Mouse (Mus musculus) embryo, embryonic 11 days (tissue): ENCODE measurements at regions not wholly inside any gene's neighbourhood (a gene's known extent, or its start where the extent isn't known, plus 50 kb on each side); places are given as distances from the start of the nearest gene placed in this dataset.

Experiments used
- DNase-seq: peaks from one replicate; pipeline ENCODE4 v3.0.0-alpha.2; 2015

GRCm38 (mm10) chr9:76734387-76734786, 167.5 kb upstream of the Fam83b start:
- no peak for DNase-seq

DNA sequence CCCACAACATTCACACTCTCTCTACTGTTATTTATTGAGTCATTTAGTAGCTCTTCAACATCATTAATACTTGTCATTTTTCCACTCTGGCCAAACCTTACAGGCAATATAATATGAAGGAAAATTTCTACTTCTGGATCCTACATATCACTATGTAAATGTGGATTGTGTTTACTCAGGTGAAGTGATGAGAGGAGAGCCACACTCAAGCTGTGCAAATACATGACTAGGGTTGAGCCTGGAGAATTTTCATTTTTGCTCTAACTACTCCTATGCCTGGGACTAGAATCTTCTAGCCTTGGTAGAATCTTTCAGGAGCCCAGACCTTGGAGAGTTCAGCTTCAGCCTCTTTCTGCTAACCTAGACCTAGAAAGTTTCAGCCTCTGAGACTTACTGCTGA, 166.9 kb upstream of the Fam83b start:
- DNase-seq = no peak

- no peak for DNase-seq
Measured at GRCm38 (mm10) chr9:76722881-76723280, 156.0 kb upstream of the Fam83b start.

- DNase-seq = no peak
Measured at GRCm38 (mm10) chr9:76715852-76716251, 148.9 kb upstream of the Fam83b start.

GRCm38 (mm10) chr9:76706451-76706850, 139.5 kb upstream of the Fam83b start:
- DNase-seq = no peak

GRCm38 (mm10) chr9:76705786-76706185, 138.9 kb upstream of the Fam83b start:
- no peak for DNase-seq

DNA sequence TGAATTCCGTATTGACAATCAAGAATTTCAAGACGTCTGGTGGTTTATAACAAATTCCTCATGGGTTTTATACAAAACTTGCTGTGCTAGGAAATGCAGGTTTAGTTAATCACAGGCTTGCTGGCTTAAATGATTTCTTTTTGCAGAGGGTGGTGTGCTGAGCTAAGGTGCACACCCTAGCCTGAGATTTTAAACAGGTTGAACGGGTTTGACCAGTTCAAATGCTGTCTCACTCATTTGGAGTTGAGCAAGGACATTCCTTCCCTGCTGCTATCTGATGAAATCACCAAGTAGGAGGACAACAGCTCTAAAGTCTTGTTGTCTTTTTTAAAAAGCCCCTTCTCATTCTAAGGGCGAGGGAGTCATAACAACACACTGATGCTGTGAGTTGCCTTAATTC, 128.6 kb upstream of the Fam83b start:
- no peak for DNase-seq

- DNase-seq = no peak
Measured at GRCm38 (mm10) chr9:76692976-76693375, 126.1 kb upstream of the Fam83b start.

- peak; percentile 78 for DNase-seq
Measured at GRCm38 (mm10) chr9:76660848-76661247, 93.9 kb upstream of the Fam83b start.

DNA sequence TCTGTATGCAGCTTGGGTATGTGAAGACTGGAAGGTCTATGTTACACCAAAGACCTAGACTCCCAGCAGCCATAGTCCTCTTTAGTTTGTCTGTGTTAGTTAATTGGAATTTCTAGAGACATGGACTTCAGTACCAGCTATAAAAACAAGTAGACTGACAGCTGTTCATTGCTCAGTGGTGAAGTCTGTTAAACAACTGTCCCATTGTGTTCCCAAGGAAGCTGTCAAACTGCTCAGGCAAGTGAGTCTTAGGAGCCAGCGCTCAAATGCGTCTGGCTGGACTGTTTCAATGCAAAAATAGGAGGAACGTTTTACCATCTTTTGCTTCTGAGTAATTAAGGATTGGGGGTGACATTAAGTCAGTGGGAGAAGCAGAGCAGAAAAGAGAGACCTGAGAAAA, 92.9 kb upstream of the Fam83b start:
- peak; percentile 26 for DNase-seq

DNA sequence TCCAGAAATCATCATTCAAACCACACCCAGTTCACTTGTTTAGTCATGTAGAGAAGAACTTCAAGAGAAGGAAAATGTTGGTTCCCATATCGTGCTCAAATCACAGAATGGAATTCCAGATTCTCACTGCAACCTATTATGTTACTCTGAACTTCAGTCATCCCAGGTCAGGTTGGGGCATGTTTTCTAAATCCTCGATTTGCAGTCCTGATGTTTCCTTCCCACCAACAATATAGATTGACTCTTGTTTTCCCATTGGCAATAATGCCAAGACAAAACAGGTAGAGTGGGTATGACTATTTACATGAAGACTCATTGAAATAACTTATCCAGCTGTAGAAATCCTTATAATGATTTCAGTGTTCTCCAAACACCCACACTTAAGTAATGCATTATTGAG, 86.4 kb upstream of the Fam83b start:
- DNase-seq = no peak

GRCm38 (mm10) chr9:76649484-76649883, 82.6 kb upstream of the Fam83b start:
- DNase-seq = no peak

- DNase-seq = no peak
Measured at GRCm38 (mm10) chr9:76646383-76646782, 79.5 kb upstream of the Fam83b start.
